Mouse (Mus musculus) left cerebral cortex, postnatal 10 days (tissue): ENCODE data around the gene Zfp420. TPM values are rescaled to one million over a fixed set of nuclear protein-coding genes. Genes with fewer than 3 reads are reported as not detected.
A peak's percentile ranks its signal among the peaks of the same experiment; 100 is the strongest.
"Not testable (repeated sequence)": the region's sequence is repeated elsewhere in the genome, so short reads cannot be mapped to it uniquely, and the experiment has no call there.

ENCODE experiments used
- DNase-seq, 2 experiments: peaks; one replicate each; pipeline ENCODE4 v3.0.0; 2021 to 2022; ENCODE audit warnings: low spot score in 2 of 2, mixed read lengths in 1 of 2; ENCODE audit errors: extremely low spot score in 1 of 2
- intact Hi-C: fragments of 180-260 bp; cut with DNase I; formaldehyde crosslinking; loops from one replicate; pipeline ENCODE4 v1.15.1; 2025
- total RNA-seq, 2 experiments: library from RNA; stranded (reverse); gene quantifications; 2 replicates each; pipeline ENCODE4 v1.2.3; 2021

Gene Zfp420
- 10 to 100 TPM; 14.6 to 14.7 TPM for total RNA-seq

- intact Hi-C loops = no loop called here
- DNase-seq = peak; percentile 92 to 93
Measured at GRCm38 (mm10) chr7:29859532-29860517, at the start of gene Zfp420. Zfp420 (plus strand) TSS chr7:29859979.

- intact Hi-C loops = no loop called here
- no peak for DNase-seq
Measured at GRCm38 (mm10) chr7:29812244-29812643, 47.5 kb upstream of the Zfp420 start.

- no peak for DNase-seq
- intact Hi-C loops = no loop called here
Measured at GRCm38 (mm10) chr7:29814381-29814780, 45.4 kb upstream of the Zfp420 start.

- intact Hi-C loops = no loop called here
- DNase-seq = no peak
Measured at GRCm38 (mm10) chr7:29815061-29815784, 44.6 kb upstream of the Zfp420 start.

GRCm38 (mm10) chr7:29815910-29816429 is 43.8 kb upstream of the Zfp420 start, which contains the start of gene Zfp790:
Zfp790 (plus strand) TSS chr7:29816114.
- intact Hi-C loops = no loop called here
- peak; percentile 91 to 94 for DNase-seq

- intact Hi-C loops = no loop called here
Measured at GRCm38 (mm10) chr7:29818619-29819254, 41.0 kb upstream of the Zfp420 start.

GRCm38 (mm10) chr7:29828001-29828400 is 31.8 kb upstream of the Zfp420 start:
- intact Hi-C loops = loop anchor here (10.0 kb wide), 1 partner anchor 67 kb away; no protein-coding TSS in a partner anchor
- DNase-seq = no peak

More at GRCm38 (mm10) chr7:29818619-29819254, 41.0 kb upstream of the Zfp420 start:
- DNase-seq = peak; percentile 71 to 74

GRCm38 (mm10) chr7:29829804-29830203 is 30.0 kb upstream of the Zfp420 start:
- DNase-seq = no peak
- intact Hi-C loops = loop anchor here (10.0 kb wide), 1 partner anchor 65 kb away; no protein-coding TSS in a partner anchor

GRCm38 (mm10) chr7:29836816-29837215 is 23.0 kb upstream of the Zfp420 start:
- intact Hi-C loops = no loop called here
- DNase-seq = no peak

GRCm38 (mm10) chr7:29839256-29839655 is 20.5 kb upstream of the Zfp420 start:
- intact Hi-C loops = no loop called here
- DNase-seq = no peak

- intact Hi-C loops = no loop called here
- DNase-seq = no peak
Measured at GRCm38 (mm10) chr7:29842105-29842504, 17.7 kb upstream of the Zfp420 start.

GRCm38 (mm10) chr7:29844616-29845015 is 15.2 kb upstream of the Zfp420 start:
- no peak for DNase-seq
- intact Hi-C loops = no loop called here

- intact Hi-C loops = no loop called here
- DNase-seq = no peak
Measured at GRCm38 (mm10) chr7:29852831-29853218, 7.0 kb upstream of the Zfp420 start.

- intact Hi-C loops = no loop called here
- DNase-seq = peak; percentile 87 to 90
Measured at GRCm38 (mm10) chr7:29853219-29853842, 6.4 kb upstream of the Zfp420 start, which contains the start of gene Zfp940. Zfp940 (minus strand) TSS chr7:29853669.

- intact Hi-C loops = no loop called here
- DNase-seq = no peak
Measured at GRCm38 (mm10) chr7:29861660-29862059, 1.9 kb downstream of the Zfp420 start.

GRCm38 (mm10) chr7:29874256-29874655 is 14.5 kb downstream of the Zfp420 start:
- DNase-seq = no peak
- intact Hi-C loops = no loop called here

GRCm38 (mm10) chr7:29877561-29877960 is 17.8 kb downstream of the Zfp420 start:
- DNase-seq, intact Hi-C loops: not testable (repeated sequence)

- intact Hi-C loops = no loop called here
- no peak for DNase-seq
Measured at GRCm38 (mm10) chr7:29880056-29880455, 20.3 kb downstream of the Zfp420 start.
